Mouse (Mus musculus): ENCODE measurements around the gene Mphosph6.
A peak's percentile ranks its signal among the peaks of the same experiment; 100 is the strongest.

Mphosph6 gene

GRCm38 (mm10) chr8:117771115-117771836 is 30.5 kb downstream of the Mphosph6 start:
- peak; percentile 22 for DNase-seq (ENCODE audit: low read depth, low spot score)

- DNase-seq (ENCODE audit: low read depth, low spot score), result no peak
Measured at GRCm38 (mm10) chr8:117768971-117769370, 32.8 kb downstream of the Mphosph6 start.

DNA sequence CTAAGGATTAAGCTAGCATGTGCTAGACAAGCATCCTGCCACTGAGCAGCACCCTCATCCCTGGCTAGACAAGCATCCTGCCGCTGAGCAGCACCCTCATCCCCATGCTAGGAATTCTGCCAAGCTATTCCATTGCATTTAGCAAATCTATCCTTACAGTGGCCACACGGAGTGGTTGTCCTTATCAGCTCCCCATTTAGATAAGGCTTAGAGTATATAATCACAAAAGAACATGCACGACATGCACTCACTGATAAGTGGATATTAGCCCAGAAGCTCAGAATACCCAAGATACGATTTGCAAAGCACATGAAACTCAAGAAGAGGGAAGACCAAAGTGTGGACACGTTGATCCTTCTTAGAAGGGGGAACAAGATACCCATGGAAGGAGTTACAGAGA is 35.8 kb downstream of the Mphosph6 start:
- peak; percentile 8 for DNase-seq (ENCODE audit: low read depth, low spot score)

GRCm38 (mm10) chr8:117764625-117765024 is 37.1 kb downstream of the Mphosph6 start:
- DNase-seq (ENCODE audit: low read depth, low spot score), result no peak

DNA sequence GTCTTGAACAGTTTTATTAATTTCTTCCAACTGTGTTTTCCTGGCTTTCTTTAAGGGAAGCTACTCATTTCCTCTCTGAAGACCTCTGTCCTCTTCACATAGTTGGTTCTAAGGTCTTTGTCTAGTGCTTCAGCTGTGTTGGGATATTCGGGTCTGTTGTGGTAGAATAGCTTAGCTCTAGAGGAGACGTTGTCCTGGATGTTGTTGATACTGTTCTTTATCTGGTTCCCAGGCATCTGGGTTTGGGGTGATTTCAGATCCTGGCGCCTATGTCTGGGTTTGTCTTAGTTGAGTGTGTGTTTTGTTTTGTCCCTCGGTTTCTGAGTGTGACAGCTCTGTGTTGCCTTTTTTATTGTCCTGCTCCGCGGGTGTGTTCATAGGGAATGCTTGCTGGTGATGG is 39.0 kb downstream of the Mphosph6 start:
- no peak for DNase-seq (ENCODE audit: low read depth, low spot score)

DNA sequence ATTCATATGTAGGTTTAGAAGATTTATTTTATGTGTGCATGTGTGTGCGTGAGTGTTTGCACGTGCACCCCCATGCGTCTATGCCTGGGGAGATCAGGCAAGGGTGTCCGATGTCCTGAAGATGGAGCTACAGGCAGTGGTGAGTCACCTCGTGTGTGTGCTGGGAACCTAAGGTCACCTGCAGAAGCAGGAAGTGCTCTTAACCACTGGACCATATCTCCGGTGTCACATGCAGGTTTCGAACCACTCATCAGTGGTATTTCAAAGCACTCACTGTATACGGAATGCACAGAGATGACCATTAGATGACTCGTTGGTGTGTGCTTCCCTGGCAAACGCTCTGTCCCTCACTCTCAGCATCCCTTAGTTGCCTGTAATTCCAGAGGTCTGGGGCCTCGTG is 43.8 kb downstream of the Mphosph6 start:
- DNase-seq (ENCODE audit: low read depth, low spot score), result no peak

DNA sequence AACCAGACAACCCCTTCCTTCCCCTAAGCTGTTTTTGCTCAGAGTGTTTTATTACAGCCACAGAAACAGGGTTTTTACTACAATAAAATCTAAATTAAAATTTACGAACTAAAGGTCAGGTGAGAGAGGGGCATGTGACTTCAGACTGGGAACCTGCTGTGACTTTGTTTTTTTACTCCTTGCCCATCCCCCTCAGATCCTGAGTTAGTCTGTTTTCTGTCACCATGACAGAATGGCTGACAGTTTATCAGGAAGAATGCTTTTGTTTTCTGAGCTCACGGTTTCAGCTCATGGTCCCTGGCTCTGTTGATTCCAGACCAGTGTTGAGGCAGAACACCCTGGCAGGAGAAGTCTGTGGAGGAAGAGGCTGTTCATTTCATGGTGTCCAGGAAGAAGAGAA is 52.3 kb downstream of the Mphosph6 start:
- no peak for DNase-seq (ENCODE audit: low read depth, low spot score)

- no peak for DNase-seq (ENCODE audit: low read depth, low spot score)
Measured at GRCm38 (mm10) chr8:117747886-117748730, 53.6 kb downstream of the Mphosph6 start.

DNA sequence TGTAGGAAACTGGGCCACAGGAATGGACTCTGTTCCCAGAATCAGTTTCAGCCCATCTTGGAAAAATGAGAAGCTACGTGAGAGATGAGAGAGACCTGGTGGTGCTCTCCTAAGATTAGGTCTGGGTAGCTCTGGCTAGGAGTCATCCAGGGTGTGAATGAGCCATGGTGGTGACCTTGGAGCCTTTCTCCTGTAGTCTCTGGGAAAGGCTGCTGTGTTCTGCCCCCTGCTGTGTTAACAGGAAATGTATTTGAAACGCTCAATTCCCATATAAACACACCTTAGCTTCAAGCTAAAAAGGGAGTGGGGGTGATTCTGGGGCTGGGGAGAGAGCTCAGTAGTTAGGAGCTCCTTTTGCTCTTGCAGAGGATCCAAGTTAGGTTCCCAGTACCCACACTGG is 54.3 kb downstream of the Mphosph6 start:
- DNase-seq (ENCODE audit: low read depth, low spot score), result no peak

GRCm38 (mm10) chr8:117746651-117747050 is 55.1 kb downstream of the Mphosph6 start:
- DNase-seq (ENCODE audit: low read depth, low spot score), result no peak

DNA sequence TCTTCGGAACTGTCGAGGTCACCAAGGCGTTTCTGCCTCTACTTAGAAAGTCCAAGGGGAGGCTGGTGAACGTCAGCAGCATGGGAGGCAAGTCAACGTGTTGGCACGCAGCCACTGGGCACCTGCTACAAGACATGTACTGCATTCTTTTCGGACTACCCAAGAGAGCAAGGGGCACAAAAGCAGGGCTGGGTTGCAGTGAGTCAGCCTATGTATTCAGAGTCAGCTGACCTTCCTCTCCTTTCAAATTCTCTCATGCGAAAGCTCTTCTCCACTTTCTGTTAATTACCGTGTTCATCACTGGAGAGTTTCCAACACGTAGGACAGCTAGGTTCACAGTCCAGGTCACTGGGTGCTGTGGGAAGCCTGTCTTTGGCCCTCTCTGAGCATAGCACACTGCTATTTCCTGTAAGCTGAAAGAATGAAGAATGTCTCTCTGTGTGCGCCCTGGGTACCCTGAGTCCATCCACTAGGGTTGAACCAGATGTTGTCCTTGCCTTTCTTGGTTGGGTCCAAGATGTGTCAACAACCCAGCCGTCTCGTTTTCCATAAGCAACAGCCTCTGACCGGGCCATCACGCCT is 59.2 kb downstream of the Mphosph6 start:
- DNase-seq (ENCODE audit: low read depth, low spot score), result no peak
